Mouse (Mus musculus): ENCODE data around the gene Rfxap.

DNA sequence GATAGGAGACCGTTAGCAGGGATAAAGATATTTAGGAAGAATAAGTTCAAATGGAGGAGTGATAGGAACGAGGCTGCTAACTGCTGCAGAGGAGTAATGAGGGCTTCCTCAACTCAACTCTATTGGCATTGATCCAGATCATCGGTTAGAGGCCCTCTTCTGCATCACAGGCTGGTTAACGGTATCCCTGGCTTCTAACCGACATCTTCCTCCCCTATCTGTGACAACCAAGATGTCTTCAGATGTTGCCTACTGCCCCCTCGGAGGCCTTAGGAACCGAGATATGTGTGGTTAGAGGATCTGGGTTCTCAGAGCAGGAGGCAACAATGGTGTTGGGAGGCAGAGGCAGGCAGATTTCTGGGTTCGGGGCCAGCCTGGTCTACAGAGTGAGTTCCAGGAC, 39.0 kb downstream of the Rfxap start:
- no peak for TF ChIP-seq POLR2A (IDR thresholded peaks at IDR 0.05; ENCODE audit: borderline replicate concordance, low read depth, low read length)
- no peak for TF ChIP-seq CTCF (IDR thresholded peaks at IDR 0.05; ENCODE audit: low read depth, low read length)
